Mouse (Mus musculus) brain, embryonic 18.5 days (tissue): ENCODE measurements around the gene Gm21954.

Experiments used
- DNase-seq: peaks from one replicate; pipeline ENCODE4 v3.0.0-alpha.2; 2012; ENCODE audit warnings: low read depth, low spot score

Gm21954 gene

DNA sequence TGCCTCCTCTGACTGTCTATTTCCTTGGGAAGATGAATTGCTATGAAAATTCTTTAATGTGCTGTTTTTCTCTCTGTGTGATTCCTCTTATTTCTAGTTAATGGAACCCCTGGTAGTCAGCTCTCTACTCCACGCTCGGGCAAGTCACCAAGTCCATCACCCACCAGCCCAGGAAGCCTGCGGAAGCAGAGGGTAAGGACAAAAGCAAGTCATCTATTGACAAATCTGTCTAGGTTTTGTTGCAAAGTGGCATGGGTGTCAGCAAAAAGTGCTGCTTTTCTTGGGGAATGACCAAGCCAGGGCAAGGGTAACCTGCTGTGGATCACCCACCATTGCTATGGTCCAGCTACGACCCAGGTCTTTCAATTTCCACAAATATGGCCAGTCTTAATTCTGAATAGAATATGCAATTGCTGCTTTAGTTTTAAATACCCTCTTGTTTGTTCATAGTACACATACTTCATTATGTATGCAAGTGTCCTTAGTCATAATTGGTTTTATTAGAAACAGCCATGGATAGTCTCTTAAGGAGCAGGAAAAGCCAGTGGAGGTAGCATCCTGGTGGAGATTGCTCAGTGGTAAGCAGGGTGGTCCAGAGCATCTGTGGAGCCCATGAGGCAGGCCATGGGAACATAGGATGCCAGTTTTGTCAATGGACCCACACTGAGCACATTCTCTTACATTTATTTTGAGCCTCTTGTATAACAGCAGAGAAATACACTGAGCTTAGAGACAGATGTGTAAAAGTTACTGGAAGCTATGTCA lies 8.9 kb downstream of the Gm21954 start:
- DNase-seq: no peak

GRCm38 (mm10) chr3:55461685-55462655 lies 10.0 kb downstream of the Gm21954 start:
- DNase-seq: peak; percentile 67

GRCm38 (mm10) chr3:55461092-55461491 lies 10.9 kb downstream of the Gm21954 start:
- no peak for DNase-seq

- DNase-seq: no peak
Observed at GRCm38 (mm10) chr3:55452464-55452863, 19.5 kb downstream of the Gm21954 start.

GRCm38 (mm10) chr3:55451877-55452276 lies 20.1 kb downstream of the Gm21954 start:
- no peak for DNase-seq

DNA sequence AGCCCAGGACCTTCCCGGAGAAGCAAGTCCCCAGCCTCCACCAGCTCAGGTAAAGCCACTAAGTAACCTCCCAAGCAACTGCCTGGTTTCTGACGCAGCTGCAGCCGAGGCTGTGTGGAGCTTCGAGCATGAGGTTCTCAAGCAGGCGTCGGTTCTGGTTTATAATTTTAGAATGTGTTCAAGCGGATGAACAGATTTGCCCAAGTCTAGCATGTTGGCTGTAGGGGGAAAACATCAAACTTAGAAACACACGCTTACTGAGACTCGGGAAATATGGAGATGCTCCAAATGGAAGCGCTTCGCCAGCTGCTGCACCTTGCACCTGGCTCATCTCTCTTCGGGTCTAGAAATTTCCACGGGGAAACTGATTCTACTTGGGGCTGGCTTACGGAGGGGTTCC lies 21.0 kb downstream of the Gm21954 start:
- DNase-seq: no peak

- no peak for DNase-seq
Observed at GRCm38 (mm10) chr3:55449148-55449547, 22.9 kb downstream of the Gm21954 start.

DNA sequence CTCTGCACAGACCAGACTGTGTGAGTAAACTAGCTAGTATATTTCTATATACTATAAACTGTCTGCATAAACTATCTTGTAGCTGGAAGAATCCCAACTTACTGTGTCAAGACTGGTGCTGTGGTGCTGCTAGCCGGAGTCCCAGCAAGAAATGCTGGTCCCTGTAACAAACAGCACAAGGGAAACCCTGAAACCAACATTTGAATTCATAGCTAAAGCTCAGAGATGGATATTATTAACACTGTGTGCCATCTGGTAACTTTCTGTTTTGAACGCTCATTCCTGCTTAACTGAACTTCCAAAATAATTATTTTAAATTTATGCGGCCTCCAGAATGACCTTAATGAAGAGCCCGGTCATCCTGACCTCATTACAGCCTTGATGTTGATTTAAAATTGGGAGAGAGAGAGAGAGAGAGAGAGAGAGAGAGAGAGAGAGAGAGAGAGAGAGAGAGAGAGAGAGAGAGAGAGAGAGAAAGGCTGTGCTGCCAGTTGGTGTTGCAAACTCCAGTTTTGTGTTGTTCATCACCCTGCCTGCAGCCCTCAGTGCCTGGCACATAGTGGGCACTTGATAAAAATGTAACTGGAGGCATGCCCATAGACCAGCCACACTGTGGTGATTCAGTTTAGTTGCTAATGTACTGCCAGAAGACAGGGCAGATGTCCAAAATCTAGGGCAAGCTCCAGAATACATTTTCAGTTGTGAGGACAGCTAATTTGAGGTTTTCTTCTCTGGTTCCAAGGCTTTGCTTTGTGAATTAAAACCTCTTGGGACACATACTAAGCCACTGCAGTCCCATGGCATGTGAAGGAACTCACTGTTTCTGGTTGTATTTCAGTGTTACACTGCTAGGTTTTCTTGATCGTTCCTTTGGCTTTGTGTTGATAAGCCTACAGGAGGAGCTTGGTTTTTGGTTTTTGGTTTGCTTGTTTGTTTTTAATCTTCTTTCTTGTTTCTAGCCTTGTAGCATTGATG lies 24.2 kb downstream of the Gm21954 start:
- DNase-seq: peak; percentile 70

- DNase-seq: no peak
Observed at GRCm38 (mm10) chr3:55446681-55447080, 25.3 kb downstream of the Gm21954 start.

DNA sequence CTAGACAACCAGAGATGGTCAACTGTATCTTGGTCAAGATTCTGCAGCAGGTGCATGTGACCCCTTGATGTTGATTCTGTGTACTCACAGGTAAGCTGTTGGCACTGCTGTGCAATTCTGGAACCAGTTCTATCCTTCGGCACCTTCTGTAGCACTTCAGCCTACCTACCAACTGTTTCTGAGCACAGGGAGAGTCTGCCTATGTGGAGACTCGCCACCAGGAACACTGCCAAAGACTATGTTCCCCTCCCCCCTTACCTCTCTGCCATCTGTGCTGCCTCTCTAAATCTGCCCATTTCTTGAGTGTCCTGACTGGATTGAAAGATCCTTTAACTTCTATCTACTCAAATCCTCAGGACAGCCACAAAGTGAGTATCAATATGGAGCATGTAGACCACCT lies 28.3 kb downstream of the Gm21954 start:
- no peak for DNase-seq

DNA sequence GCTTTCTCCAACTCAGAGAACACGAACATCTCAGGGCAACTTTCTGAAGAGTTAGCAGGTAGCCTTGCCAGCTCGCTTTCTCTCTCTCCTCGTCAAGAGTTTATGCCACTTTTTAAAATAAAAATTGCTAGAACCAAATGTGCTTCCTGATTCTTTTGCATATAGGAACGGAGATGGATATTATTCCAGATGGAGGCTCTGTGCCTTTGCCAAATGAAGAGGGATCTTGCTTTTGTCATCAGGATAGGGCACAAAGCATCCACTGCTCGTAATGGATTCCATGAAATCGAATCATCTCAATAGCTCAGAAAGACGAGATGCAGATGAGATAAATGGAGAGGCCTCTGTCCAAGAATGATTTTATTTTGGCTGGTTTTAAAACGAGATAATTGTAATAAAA lies 28.7 kb downstream of the Gm21954 start:
- DNase-seq: no peak

DNA sequence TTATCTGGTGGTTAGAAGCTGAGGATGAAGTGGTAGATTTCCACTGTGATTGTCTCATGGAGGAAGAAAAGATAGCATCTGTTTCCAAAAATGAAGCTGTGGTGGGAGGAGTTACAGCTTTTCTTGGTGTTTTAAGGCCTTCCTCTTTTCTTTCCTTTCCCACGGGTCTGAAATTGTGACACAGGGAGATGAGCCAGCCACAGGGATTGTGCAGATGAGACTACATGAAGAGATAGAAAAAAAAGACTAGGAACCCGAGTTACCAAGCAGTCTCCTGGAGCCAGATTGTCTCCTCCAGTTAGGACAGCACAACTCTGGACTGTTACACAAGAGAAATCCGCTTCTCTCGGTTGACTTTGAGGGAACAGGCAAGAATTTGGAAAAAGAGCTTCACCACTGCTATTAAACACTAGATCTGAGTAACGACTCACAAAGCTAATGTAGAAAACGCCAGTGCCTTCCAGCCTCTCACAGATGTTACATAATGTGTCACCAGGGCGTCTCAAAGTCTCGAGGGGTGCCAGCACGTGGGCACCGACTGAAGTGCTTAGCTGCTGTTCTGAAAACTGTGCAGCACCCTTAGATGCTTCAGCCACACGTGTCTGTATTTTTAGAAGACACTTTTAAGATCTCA lies 29.9 kb downstream of the Gm21954 start:
- DNase-seq: no peak

- DNase-seq: no peak
Observed at GRCm38 (mm10) chr3:55440342-55440741, 31.7 kb downstream of the Gm21954 start.

DNA sequence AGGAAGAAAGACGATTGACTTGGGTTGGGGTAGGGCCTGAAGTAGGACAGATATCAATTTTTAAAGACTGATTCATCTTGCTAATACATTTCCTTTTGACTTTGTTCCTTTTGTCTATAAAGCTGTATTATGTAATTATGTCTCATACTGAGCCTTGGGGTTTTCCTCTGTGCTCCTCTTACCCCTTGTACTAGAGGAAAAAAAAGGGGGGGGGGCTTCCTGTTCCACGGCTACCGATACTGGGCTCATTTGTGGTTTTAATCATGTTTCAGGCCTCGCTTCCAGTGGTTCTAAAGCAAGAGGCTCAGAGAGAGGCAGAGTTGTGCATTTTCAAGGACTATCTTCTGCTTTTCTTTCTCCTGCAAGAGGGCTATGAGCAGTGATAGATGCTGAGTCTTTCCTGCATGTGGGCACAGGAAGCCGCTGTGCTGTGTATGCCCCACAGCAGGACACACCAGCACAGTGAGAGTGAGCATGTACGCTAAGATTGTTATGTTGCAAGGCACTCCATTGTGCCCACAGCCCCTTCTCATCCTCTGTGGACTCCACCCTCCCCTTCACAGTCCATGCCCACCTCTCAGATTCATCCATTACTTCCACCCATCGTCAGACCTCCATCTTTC lies 33.1 kb downstream of the Gm21954 start:
- no peak for DNase-seq

DNA sequence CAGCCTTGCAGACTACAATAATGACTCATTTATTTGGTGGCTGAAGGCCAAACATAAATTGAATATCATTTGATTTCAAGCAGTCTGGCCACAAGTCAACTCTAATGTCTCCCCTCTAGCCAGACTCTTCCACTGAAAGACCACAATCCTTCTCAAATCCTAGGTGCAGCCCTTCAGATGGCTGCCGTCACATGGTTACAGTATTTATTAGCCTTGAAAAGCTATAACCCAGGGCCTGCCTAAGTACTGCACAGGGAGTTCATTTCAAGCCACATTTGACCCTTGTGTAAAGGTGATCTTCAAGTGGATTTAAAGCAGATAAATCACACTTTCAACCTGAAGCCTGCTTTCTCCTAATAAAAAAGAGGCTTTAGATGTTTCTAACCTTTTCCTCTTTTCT lies 37.7 kb downstream of the Gm21954 start:
- DNase-seq: no peak

GRCm38 (mm10) chr3:55431223-55431622 lies 40.8 kb downstream of the Gm21954 start:
- DNase-seq: no peak

DNA sequence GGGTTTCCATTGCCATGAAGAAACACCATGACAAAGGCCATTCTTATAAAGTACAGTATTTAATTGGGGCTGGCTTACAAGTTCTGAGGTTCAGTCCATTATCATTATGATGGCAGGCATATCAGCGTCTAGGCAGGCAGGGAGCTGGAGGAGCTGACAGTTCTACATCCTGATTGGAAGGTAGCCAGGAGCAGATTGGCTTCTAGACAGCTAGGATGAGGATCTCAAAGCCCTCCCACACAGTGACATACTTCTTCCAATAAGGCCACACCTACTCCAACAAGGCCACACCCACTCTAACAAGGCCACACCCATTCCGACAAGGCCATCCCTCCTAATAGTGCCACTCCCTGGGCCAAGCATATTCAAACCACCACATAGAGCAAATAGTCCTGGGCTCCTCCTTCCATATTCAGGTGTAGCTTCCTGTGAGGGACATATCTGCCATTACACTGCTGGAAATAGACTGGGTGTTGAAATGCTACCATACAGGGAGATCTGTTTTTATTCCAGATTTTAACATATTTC lies 41.9 kb downstream of the Gm21954 start:
- DNase-seq: no peak

DNA sequence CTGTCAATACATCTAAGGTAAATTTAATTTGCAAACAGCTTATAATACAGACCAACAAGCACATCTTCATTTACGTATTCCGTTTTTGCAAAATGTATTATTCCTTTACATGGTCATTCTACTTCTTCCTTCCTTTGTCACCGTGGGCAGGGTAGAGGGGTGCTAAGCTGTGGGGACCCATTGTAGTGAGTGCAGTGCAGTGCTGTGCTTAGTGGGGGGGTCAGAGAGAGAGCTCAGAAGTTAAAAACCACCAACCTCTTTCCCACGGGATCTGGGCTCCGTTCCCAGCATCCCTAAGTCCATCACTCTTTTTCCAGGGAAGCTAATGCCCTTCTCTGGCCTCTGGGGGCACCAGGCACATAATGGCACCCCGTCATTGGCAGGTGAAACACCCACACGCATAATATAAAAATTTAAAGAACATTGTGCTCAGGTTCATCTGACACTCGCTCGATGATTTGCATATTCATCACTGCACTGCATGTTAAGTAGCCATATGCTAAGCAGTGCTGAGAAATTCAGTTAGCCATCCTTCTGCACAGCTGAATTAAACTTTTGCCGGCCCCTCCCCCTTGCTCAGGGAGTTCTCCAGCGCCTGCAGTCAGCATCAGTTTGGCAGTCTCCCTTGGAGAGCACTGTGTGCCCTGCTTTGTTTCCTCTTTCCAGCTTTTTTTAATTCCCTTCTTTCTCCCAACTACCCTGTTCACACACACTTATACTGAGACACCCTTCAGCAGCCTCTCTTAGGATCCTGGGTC lies 48.2 kb downstream of the Gm21954 start:
- DNase-seq: peak; percentile 75

DNA sequence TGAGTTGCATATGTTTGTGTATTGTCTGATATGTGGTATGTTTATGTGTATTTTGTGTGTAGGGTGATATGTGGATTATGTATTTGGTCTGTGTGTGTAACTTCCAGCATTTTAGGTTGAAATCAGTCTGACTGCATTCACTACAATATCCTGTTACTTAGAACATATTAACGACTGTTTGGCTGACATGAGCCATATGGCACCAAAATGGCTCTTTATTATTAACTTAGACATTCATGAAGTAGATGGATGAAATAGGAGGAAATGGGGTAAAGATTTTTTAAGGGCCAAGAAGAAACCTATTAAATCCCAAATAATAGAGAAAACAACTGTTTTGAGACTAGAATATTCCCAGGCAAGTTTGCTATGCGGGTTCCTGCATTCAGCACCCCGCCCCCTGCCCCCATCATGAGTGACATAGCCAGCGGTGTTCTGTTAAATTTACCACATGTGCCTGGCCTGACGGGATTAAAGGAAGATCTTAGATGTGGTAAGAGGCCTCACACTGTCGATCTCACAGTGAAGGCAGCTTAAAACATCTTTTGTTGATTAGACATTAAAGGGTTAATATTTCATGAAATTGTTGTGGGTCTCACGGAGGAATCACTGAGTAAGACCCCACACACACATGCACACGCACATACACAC lies 51.5 kb downstream of the Gm21954 start:
- DNase-seq: no peak
